Mouse (Mus musculus): Measurements from ENCODE around the gene Gm45753.

Gm45753 gene

DNA sequence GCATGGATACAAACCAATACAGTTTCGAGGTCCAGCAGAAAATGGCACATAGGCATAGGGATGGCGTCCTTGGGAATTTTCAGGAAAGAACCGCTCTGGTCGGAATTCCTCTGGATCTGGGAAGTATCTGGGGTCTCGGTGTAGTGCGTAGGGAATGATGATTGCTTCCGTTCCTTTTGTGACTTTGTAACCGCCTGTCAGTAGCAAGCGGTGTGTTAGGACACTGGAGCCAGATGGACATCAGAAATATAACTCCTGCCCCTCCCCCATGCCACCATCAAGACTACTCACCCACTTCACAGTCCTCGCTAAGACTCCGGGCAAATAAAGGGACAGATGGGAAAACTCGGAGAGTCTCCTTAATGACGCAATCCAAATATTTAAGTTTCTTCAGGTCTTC is at the start of gene Gm45753:
Gene Gm45753, minus strand, starts transcription at position 101 of the 400 bp plus-strand sequence.
- DNase-seq: no peak

DNA sequence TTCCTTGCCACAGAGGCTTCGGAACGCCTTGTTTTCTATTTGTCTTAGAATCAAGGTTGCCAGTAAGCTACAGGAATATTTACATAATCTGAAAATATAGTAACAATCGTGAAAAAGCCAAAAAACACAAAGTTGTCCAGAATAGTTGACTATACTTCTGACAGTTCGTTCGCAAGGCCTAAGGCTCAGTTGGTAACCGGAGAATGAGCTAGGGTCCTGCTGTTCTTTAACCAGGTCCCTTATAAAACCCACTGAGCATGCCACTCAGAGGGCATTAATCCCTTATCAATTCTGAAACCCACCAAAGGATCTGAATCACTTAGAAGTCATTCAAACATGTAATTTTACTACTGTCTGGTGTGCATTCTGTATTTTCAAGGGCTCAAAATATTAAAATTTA is 47.5 kb upstream of the Gm45753 start:
- peak in 1 of 2 experiments; percentile 18 for DNase-seq

DNA sequence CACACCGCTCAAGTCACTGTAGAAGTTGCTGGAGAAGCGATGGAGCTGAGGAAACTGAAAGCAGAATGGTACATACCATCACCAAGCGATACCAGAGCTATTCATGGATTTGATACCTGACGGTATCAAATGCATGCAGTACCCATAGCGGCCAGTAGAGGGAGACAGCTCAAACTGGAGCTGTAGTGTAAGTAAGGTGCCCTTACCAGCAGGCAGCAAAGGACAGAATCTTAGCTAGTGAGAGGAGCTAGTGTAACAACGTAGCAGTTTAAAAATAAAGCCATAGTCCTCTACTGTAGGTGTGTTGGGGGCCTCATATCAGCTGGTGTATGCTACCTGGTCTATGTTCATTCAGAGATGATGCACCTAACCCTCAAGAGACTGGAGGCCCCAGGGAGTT is 36.8 kb upstream of the Gm45753 start:
- DNase-seq: peak; percentile 54 to 82

DNA sequence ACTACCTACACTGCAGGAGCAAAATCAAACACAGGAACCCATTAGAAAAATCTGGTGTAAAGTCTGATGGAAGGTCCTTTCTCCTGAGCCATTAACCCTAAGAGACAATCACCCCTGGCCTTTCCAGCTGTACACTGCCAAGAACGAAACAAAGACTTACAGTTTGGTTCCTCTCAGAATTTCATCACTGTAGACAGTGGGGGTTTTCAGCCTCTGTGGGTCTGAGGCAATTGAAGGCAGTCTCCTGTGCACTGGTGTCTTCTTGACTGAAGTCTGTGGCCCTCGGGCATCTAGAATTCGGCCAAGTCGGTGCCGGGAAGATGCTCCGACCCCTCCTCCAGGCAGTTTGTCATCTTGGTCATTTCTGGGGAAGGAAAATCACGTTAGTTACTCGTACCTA is 36.0 kb upstream of the Gm45753 start:
- DNase-seq: no peak

DNA sequence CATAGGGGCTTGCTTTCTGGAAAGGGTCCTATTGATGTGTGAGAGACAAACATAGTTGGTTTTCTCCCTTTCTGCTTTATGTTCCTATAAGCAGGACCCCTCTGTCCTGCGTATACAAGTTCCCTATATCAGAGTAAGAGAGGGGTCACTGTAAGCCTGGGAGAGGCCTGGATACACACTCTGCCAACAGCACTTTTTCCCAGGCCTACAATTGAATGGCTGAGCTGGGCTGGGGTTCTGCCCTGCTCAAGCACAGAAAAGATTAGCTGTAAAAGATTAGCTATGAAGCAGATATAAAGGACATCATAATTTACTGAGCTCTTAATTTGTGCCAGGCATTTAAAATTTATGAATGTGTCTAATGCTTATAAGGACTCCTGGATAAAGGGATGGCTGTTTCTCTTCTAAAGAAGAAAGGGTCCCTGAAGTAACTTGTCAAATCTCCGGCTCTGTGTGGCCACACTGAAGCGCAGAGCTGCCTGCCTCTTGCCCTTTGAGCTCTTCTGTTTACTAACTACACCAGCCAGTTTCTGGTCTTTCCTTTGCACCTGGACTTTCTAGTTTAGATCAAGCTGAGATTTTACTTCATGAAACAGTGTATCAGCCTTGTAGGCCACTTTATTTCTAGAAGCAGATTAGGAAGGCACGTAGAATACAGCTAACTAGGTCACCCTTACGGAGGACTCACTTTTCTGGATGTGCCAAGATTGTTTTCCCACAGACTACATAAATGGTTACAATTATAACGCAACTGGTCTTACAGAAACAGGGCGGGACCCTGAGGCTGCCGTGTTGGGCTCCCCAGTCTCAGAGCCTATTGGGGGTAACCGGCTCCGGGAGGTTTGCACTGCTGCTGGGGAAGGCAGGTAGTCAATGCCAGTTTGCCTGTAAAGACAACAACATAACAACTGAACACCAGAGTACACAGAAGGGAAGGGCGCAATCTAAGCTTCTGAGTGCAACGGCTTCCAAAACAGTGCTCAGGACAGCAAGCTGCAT is 33.7 kb upstream of the Gm45753 start:
- no peak for DNase-seq

DNA sequence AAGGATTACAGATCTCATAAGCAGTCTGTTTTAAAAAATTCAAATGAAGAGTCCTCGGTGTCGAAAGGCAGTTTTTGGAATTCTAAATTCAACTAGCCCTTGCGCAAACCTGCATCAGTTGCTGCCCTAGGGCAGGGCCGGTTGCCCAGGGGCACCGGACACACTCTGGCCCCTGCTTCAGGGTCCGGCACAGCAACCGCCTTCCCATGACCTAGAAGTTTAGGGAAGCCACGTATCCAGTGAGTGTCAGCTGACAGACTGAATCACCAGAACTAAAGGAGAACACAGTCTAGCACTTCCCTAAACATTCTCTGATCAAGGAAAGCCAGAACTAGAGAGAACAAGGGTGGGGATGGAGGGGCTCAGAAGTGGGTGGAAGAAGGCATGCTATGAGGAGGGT is 25.2 kb upstream of the Gm45753 start:
- DNase-seq: peak in 1 of 2 experiments; percentile 6

DNA sequence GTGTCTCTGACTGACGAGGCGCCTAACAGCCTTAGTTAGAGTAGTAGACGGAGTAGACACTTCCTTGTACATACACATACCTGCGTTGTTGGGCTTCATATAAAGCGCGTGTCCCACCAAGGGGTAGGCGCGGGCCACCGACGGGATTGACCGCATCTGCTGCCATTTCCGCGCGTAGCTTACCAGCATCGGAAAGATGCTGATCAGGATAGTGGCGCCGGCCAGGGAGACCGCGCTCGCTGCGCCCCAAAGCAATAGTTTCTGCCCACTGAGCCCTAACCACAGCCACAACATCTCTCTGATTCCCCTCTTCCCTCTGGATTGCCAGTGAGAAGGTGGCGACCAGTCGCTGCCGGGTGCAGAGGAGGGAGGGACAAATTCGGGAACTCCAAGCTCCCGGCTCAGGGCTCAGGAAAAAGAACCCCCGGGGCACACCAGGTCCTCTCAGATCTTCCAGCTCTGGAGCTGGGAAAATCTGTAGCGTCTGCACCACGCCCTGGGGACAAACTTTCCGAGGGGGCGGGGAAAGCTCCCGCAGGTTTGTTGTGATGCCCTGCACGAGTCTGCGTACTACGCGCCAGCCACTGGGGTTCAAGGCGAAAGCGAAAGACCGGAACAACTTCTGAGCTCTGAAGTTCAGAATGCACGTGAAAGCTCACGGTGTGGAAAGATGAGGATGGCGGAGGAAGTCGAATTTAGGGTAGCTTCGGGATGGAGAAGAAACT is 24.6 kb upstream of the Gm45753 start, which contains the start of gene Cyp4v3:
Gene Cyp4v3, minus strand, starts transcription at position 532 of the 725 bp plus-strand sequence.
- DNase-seq: peak; percentile 57 to 65

DNA sequence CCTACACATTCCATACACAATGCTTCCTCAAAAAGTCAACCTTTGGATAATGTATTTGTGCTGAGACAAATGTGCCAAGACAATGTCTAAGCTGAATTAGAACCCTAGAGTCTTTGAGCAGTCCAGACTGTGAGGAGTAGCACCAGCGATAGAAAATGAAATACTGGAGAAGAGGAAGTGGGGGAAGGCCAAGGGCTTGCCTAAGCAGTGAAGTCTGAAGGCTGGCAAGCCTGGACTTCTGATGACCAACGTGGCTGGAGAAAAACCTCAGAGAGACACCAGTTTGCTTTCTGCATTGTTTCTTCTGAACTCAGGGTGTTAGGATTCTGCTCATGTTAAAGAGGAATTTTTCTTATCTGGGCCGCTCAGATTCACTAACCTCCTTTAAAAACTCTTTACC is 22.6 kb upstream of the Gm45753 start:
- no peak for DNase-seq

DNA sequence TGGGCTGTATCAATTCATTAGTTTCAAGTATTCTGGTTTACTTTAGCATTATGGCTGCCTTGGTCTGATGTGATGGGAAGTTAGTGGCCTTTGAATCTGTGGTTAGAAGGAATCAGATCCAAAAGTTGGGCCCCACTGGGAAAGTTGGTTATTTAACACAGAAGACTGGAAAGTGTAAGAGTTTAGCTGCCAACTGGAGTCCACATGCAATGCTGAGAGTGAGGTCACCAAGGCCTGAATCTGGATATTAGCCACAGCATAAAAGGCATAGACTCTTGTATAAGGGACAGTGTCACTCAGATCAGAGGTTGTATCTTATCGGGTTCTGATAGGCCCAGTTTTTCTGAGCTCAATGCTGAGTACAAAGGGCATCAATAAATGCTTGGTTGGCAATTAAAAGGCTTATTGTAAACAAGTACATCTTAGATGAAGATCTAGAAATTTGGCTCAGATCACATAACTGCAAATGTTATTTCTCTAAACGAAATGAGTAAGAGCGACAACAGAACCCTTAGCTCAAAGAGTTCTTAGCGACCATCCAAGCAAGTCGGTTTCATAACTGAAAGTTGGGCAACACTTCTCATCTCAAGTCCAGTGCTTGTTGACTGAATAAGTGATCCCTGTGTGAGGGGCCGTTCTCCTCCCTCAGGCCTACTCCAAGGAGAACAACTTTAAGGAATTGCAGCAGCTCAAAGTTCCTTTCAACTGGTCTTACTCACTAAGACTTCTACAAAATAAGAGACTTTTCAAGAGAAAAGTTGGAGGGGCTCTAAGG is 21.1 kb upstream of the Gm45753 start:
- no peak for DNase-seq

DNA sequence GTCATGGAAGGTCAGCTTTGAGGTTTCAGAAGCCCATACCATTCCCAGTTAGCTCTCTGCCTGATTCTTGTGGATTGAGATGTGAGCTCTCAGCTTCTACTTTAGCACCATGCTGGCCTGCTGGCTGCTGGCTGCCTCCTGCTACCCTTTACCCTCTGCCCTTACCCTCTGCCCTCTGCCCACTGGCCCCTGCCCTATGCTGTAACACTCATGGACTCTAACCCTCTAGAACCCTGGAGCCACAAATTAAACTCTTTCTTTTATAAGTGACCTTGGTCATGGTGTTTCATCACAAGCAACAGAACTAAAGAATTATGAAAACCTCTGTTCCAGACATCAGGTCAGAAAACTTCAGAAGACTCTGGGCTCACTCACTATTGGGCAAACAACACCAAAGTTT is 18.8 kb upstream of the Gm45753 start:
- DNase-seq: peak in 1 of 2 experiments; percentile 8

DNA sequence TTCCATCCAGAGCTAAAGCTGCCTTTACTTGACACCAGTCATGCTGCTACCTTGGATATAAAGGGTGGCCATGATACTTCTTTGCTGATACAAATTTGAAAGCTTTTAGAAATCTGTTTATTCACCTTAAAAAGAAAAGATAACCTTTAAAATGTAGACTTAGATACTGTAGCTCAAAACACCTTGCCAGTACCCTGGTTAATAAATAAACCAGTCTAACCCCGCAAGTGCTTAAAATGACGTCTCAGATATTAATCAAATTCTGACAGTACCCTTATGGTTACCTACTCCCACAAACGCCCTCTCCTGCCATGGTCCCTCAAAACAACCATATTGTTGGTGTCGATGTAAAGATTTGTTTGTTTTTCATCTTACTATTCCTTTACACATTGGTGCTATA is 15.9 kb upstream of the Gm45753 start:
- DNase-seq: no peak

DNA sequence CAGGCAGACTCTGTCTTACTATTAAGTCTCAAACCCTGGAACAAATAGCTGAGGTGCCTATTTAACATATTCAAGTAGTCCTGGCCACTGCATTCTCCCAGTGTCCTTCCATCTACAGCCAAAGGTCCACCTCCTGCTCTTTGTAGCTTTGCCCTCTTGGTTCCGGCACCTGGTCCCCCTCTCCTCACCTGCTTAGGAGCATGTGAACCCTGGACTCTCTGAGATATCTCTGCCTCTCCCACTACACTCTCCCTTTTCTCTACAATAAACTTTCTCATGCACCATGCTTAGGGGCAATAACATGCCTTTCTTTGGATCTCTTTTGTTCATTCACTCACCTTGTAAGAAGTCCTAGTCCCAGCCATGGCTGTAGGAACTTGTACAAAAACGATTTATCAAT is 13.1 kb upstream of the Gm45753 start:
- no peak for DNase-seq

DNA sequence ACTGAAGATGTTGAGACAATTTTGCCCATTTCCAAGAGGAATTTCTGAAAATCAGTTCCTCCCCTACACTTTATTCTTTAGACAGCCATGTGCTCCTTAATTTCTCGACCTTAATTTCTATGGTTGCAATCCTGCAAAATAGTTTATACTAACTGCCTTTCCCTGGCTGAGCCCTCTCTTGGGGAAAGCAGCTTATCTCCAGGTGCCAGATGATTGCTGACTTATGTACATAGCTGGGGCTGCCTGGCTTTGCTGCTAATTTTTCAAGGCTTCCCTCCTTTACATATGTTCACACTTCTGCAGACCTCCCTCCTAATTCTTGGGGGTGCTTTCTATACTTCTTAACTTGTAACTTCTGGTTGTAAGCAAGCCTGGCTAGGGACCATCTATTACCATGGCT is 12.7 kb upstream of the Gm45753 start:
- DNase-seq: no peak

DNA sequence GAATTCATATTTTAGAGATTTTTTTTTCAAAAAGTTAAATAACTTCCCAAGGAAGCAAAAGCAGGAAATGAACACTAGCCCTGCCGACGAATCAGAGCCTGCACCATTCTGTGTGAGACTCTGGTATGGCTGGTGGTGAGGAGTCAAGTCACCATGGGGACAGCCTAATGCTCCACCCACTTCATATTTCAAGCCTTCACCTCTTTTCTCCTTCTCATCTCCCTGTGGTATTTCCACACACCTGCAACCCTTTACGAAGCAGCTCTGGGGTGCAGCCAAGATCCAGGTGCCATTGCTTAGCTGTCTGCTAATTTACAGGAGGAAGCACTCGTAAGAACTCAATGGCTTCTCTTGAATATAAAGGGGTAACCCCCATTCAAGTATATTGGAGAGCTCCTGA is 2.7 kb upstream of the Gm45753 start:
- no peak for DNase-seq

DNA sequence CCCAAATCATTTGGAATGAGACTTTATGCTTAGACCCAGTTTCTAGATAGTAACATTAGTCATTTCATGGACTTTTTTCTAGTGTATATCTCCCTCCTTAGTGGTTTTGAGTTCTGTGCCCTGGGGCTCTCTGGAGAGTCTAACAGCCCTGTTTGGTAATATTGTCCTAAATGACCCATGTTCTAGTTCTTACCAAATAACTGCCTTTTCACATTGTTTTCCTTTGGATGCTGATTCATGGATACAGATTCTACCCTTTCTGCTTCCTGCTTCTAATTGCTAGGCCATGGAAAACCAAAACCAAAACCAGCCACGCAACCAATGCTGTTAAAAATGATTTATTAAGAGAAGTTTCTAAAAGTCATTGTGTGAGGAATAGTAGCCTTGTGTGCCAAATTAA is 2.8 kb downstream of the Gm45753 start:
- no peak for DNase-seq

DNA sequence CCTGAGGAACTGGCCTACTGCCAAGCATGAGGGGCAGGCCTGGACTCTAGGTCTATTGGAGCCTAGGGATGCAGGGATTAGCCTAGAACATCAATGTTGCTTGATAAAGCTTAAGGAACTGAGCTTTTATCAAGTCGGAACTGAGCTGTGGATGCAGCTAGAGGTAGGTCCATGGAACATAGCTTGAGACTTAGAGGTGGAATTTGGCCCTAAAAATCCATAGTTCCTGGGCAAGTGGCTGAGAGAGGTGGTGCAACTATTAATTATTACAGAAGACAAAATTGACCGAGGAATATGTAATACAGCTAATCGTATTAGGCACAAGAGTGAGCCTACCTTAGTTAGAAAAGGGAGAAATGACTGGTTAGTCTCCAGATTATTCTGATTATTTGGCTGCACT is 3.9 kb downstream of the Gm45753 start:
- DNase-seq: no peak

DNA sequence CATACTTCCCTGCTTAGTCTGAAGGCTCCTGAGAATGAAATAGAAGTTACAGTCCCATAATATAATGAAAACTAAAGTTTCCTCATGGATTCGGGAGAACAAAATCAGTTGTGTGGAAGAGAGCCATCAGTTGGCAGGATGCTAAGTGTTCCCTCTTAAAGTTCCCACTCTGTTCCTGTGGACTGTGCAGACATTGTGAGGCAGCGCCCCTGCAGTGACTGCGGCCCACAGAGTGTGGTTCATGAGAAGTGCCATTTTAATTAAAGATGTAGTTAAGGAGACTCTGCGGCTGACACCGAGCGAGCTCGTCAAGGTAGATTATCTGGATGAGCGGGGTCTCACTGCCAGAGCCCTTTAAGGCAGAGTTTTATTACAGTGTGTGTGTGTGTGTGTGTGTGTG is 5.9 kb downstream of the Gm45753 start:
- DNase-seq: no peak

DNA sequence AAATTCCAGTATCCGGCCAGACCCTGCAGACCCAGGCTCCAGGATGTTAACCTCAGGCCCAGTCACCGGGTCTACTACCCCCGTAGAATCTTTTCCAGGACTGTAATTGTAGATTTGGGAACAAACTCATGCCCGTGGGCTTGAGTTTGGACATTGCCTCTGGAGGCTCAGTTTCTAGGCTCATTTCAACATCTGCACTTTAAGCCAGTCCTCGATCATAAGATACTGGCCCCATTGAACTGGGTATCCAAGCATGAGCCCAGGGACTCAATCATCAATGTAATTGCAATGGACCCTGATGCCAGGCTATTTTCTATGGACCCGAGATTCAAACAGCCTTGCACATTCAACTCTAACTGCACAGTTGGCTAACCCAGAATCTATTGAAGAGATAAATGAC is 13.0 kb downstream of the Gm45753 start:
- DNase-seq: no peak

DNA sequence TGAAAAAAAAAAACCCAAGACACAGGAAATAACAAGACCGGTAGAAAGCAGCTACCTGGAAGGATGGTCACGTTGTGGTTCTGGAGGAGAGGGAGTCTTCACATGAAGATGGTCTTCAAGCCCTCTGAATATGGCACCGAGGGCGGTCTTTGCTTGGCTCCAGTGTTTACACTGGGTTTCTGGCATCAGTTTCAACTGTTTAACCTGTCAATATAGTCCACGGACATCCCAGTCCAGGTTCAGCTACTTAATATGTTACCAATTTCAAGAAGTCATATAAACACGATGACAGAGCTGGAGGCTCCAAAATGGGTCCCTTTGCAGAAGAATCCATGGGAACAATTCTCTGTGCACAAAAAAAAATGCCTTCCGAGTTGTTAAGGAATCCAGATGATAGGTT is 13.6 kb downstream of the Gm45753 start, which contains the start of gene Klkb1:
Gene Klkb1, minus strand, starts transcription at position 173 of the 400 bp plus-strand sequence.
- DNase-seq: no peak

DNA sequence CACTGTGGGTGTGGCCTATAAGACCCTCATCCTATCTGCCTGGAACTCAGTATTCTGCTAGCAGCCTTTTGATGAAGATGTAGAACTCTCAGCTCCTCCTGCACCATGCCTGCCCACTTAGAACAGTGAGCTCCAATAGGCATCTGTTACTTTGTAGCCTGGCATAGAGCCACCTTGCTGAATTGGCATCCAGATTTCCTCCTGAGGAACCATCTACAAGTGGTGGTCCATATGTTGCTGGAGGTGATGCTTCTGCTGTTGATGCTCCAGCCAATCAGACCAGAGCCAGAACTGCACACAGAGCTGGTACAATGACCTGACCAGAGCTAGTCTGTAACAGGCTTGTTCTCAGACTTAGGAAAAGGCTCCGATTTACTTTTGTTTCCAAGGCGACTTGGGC is 16.5 kb downstream of the Gm45753 start:
- DNase-seq: no peak

DNA sequence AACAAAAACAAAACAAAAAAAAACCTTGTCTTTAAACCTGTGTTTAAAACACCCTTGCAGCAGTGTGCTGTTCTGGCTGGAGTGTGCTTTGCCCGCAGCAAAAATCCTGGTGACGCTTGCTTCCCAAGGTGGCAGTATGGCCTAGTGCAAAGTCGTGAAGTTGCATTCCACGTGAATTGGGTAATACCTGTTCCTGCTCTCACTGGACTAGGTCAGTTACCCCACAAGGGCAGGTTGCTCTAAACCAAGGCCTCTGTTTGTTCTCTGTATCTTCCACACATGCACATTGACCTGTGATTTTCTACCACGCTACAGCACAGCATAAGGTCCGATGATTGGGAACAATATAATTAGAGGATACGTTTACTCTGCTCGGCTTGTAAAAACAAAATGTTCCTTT is 26.6 kb downstream of the Gm45753 start:
- peak; percentile 7 to 20 for DNase-seq

DNA sequence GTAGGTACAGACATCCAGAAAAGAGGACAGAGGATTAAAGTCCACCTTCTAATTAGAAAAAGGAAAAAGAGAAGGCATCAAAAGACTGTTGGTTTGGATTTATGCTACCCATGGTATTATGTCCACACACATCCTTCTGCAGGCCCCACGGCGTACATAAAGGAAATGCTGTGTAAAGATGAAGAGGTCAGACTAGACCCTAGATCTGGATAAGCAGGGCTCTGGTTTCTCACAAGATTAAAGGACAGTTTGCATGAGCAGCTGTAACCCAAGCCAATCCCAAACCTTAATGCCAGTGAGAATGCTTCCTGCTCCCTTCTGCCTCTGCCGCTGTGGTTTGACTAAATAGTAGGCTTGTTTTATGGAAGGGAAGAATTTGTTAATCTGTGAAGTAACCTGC is 30.8 kb downstream of the Gm45753 start:
- no peak for DNase-seq

DNA sequence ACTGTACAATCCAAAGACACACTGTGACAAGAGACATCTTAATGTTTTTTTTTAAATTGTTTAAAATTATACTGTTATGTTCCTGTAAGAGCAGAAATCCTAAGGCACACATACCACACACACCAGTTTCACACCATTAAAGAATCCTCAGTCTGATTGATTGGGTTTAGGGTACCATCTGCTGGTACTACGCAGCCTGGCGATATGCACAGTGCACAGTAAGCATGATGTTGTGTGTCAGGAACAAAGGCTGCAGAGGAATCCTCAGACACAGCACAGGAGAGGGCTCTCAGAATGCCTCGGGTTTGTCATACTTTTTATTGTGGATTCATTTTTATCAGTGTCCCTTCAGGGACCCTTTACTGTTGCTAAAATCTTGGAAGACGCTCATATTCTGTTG is 33.9 kb downstream of the Gm45753 start:
- no peak for DNase-seq
